Mouse (Mus musculus) gastrocnemius, adult 8-10 months (tissue): ENCODE results near the gene Tex101. TPM values are rescaled to one million over a fixed set of nuclear protein-coding genes. Genes with fewer than 3 reads are reported as not detected.
"Not testable (repeated sequence)": the region's sequence is repeated elsewhere in the genome, so short reads cannot be mapped to it uniquely, and the experiment has no call there.

Source experiments
- DNase-seq, 2 experiments: peaks; one replicate each; pipeline ENCODE4 v3.0.0; 2022; ENCODE audit warnings: low spot score in 2 of 2
- total RNA-seq, 4 experiments: library from RNA; stranded (reverse); gene quantifications; 2 replicates each; pipeline ENCODE4 v1.2.4; 2022

Gene Tex101
- total RNA-seq, 4 experiments from 2014 or later: not detected

DNA sequence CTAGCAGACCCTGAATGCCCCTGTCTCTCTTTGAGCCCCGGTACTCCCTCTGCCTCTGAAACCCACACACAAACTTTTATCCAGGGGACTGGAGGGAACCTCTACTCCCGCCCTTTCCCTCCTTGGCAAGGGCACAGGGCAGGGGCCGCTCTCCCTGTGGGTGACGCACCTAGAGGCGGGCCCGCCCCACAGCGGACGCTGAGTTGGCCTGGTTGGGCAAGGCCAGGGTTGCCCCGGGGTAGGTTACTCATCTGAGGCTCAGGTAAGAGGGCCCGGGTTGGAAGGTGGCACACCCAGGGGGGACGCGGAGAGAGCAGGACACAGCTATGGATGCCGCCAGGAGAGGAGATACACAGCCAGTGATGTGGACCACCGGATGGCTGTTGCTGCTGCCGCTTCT is 40.2 kb downstream of the Tex101 start, which contains the start of gene Lypd3:
Gene Lypd3 (plus strand): TSS at position 287 of the 400 bp plus-strand sequence.
- no peak for DNase-seq

DNA sequence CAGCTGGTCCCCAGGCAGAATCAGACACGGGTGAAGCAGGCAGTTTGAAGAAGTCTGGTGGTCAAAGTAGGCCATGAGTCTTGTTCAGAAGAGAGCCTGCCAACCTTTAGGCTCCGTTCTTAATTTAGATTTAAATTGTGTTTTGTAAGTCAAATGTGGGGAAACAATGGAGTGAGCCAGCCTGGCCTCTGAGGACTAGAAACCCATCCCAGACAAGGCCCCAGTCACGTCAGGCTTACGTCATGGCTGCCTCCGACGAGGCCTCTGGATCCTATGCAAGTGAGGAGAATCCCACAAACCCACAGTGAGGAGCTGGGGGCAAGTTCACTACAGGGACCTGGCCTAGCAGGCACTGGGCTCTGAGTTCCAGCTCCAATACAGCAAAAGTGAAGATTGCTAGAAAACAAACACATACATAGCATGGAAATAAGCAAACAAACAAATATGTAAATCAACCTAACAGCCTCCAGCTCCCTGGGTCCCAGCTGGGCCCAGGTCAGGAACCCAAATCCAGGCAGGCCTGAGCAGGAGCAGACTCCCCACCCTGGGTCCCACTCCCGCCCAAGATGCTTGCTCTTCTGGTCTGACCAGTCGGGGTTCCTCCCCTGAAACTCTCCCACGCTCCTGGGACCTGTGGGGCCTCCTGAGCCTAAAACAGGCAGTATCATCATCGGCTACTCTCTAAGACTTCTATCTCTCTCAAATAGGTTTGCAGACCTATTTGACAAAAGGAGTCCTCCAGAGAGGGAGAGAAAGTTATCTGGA is 46.2 kb downstream of the Tex101 start:
- DNase-seq: no peak

DNA sequence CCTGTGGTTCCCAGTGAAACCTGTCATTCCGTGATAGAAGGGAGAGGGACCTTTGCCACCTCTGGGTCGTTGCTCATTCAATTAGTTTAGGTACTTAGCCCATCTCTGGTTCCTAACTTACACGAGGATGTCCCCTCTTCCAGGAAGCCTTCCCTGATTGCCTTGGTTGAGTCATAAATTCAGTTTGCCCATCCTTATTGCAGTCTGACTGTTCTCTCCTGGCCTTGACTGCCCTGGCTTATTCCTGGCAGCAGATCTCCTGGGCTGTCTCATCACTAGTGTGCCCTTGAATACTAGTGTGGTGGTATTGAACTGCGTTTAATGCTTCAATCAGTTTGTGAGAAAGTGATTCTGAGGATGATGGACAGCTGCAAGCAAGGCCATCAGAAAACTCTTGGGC is 46.8 kb downstream of the Tex101 start:
- no peak for DNase-seq

DNA sequence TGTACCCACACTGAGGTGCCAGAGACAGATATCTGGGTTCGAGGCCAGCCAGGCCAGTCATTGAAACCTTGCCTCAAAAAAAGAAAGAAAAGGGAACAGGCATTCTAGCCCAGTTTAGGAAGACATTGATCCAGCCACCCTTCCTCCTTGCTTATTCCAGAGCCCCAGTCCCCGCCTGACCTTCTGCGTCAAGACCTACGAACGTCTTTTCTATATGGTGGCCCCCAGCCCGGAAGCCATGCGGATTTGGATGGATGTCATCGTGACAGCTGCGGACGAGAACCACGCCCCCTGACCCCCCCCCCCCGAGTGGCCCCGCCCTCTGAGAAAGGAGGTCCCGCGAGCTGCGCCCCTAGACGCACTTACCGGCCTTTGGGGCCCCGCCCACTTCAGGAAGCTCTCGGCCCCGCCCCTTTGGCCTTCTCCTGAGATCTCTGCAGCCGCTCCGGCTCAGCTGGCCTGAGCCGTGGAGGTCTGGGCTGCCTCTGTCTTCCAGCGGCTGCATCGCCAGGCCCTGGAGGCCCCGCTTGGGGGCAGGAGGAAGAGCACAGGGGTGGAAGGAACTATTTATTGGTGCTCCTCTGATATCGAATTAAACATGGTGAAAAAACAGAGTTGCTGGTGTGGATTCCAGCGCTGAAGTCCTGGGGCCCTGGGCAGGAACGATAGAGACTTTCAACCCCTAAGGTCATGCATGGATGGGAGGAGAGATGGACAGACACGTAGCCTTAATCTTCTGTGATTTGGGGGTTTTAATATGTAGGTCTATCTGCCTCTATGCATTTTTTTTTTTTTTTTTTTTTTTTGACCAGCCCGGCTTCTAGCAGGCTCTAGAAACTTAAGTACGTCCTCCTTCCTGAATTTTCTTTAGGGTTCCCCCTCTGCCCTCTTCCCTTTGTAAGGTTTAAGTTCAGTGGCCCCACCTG is 47.5 kb downstream of the Tex101 start:
- DNase-seq: peak; percentile 84 to 88

DNA sequence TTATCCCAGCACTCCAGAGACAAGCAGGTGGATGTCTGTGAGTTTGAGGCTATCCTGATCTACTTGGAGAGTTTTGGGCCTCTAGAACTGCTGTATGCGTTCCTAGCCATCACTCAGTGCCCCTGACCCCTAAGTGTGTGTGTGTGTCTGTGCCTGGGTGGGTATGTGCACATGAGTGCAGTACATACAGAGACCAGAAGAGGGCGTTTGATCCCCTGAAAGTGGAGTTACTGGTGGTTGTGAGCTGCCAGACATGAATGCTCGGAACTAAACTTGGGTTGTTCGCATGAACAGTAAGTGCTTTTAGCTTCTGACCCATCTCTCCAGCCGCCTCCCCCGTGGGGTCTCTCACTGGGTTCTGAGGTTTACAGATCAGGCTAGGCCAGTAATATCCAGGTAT is 53.5 kb downstream of the Tex101 start:
- no peak for DNase-seq

DNA sequence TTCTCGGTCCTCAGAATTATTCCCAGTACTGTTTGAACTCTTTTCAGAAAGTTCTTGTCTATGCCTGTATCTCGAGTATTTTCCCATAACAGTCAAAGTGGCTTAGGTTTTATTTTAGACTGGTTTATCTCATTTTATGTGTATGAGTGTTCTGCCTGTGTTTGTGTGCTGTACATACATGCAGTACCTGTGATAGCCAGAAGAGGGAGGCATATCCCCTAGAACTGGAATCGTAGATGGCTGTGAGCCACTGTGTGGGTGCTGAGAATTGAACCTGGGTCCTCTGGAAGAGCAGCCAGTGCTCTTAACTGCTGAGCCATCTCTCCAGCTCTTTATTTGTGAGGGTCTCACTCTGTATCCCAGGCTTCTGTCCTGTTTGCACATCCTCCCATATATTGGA is 55.3 kb downstream of the Tex101 start:
- DNase-seq: no peak

DNA sequence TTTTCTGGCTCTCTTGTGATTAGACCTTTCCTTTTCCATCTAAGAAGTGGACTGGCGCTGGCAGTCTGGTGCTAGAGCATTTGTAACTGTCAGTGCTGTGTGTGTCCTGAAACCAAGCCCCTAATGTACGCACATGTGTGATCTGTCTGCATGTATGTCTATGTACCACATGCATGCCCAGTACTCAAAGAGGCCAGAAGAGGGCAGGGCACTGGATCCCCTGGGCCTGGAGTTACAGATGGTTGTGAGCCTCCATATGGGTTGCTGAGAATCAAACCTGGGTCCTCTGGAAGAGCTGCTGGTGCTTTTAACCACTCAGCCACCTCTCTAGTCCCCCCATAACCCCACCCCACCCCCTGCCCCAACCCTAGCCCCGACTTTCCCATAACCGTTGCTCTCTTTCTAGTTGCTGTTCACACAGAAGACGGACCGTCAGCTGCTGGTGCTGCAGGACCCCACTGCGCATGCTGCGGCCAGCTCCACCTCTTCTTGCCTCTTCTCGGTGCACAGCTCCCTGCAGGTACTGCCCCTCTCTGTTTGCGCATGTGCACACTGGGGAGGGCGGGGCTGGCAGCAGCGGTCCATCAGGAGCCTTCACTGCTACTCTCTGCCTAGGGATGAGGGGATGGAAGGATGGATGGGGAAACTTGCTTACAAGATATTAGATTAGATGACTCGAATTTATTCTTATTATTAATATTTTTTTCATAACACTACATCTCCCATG is 56.6 kb downstream of the Tex101 start:
- DNase-seq: no peak

DNA sequence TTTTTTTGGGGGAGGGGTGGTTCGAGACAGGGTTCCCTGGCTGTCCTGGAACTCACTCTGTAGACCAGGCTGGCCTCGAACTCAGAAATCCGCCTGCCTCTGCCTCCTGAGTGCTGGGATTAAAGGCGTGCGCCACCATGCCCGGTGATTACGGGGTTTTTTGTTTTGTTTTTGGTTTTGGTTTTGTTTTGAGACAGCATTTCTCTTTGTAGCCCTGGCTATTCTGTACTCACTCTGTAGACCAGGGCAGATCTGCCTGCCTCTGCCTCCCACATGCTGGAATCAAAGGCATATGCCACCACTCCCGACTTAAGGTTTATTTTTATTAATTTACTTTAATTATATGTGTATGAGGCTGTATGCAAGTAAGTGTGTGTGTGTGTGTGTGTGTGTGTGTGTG is 58.1 kb downstream of the Tex101 start:
- not testable (repeated sequence) for DNase-seq

Other genes starting within 250 kb of the Tex101 start
- gene Irgc1, start 224.4 kb downstream of the Tex101 start, total RNA-seq: not detected
- gene Plaur, start 214.2 kb downstream of the Tex101 start, total RNA-seq: under 1 TPM; 0.41 to 0.92 (median 0.63) TPM
- gene Cadm4, start 194.7 kb downstream of the Tex101 start, total RNA-seq: 1 to 10 TPM in 3 of 4 experiments, under 1 TPM in 1; 0.87 to 3.6 (median 1.8) TPM
- 1 to 10 TPM; 2.5 to 5.2 (median 4.0) TPM for gene Zfp428, start 169.7 kb downstream of the Tex101 start, total RNA-seq
- not detected for gene AC161166.1, start 164.2 kb downstream of the Tex101 start, total RNA-seq
- gene Irgq, start 146.0 kb downstream of the Tex101 start, total RNA-seq: 10 to 100 TPM; 10.9 to 15.8 (median 12.7) TPM
- not detected for gene Pinlyp, start 130.6 kb downstream of the Tex101 start, total RNA-seq
- gene Xrcc1, start 130.4 kb downstream of the Tex101 start, total RNA-seq: 10 to 100 TPM; 16.1 to 22.1 (median 17.3) TPM
- gene Ethe1, start 89.1 kb downstream of the Tex101 start, total RNA-seq: 10 to 100 TPM; 23.1 to 30.0 (median 24.6) TPM
- under 1 TPM in 1 of 4 experiments, not detected in 3; 0.10 TPM for gene Zfp575, start 89.0 kb downstream of the Tex101 start, total RNA-seq
- gene Phldb3, start 65.9 kb downstream of the Tex101 start, total RNA-seq: under 1 TPM; 0.27 to 0.75 (median 0.61) TPM
- gene Lypd3, start 40.1 kb downstream of the Tex101 start, total RNA-seq: not detected
- not detected for gene BC049730, start 32.6 kb upstream of the Tex101 start, total RNA-seq
- gene Gm4763, start 50.2 kb upstream of the Tex101 start, total RNA-seq: not detected
- not detected for gene Cd177, start 83.6 kb upstream of the Tex101 start, total RNA-seq
- gene Ceacam10, start 100.5 kb upstream of the Tex101 start, total RNA-seq: not detected
- not detected for gene Gm9844, start 185.5 kb upstream of the Tex101 start, total RNA-seq
- not detected for gene Lypd4, start 193.3 kb upstream of the Tex101 start, total RNA-seq
- not detected for gene Dmrtc2, start 193.4 kb upstream of the Tex101 start, total RNA-seq
- gene Rps19, start 207.7 kb upstream of the Tex101 start, total RNA-seq: 100 to 1,000 TPM; 382 to 444 (median 398) TPM
- under 1 TPM in 2 of 4 experiments, not detected in 2; 0.17 to 0.19 TPM for gene Cd79a, start 220.7 kb upstream of the Tex101 start, total RNA-seq
- gene Arhgef1, start 226.2 kb upstream of the Tex101 start, total RNA-seq: 10 to 100 TPM; 19.1 to 25.5 (median 22.5) TPM